Mouse (Mus musculus) embryonic fibroblast, embryonic 13.5 days (primary cell): ENCODE data around the gene 4933425L06Rik. TPM values are rescaled to one million over a fixed set of nuclear protein-coding genes. Genes with fewer than 3 reads are reported as not detected.

Source experiments
- H3K27ac ChIP-seq: 2 replicates; pipeline ENCODE4 v1.5.1; 2012; ENCODE audit warnings: low read length, control low read depth, inconsistent platforms; ENCODE audit not compliant: insufficient read depth
- H3K4me1 ChIP-seq: 2 replicates; pipeline ENCODE4 v1.6.1; 2011; ENCODE audit warnings: low read length; ENCODE audit not compliant: control insufficient read depth, insufficient read depth
- H3K4me3 ChIP-seq: 2 replicates; pipeline ENCODE4 v1.5.1; 2011; ENCODE audit warnings: mild to moderate bottlenecking, control low read depth, low read length; ENCODE audit not compliant: insufficient read depth
- CTCF ChIP-seq: IDR thresholded peaks from 2 replicates; pipeline ENCODE4 v1.5.1; 2011; ENCODE audit warnings: mild to moderate bottlenecking, control low read depth, low read length, moderate library complexity, borderline replicate concordance; ENCODE audit not compliant: insufficient read depth
- POLR2A ChIP-seq: IDR thresholded peaks from 2 replicates; pipeline ENCODE4 v1.6.1; 2011; ENCODE audit warnings: low read depth, mild to moderate bottlenecking, control low read depth, low read length, moderate library complexity
- polyA plus RNA-seq: library from polyadenylated mRNA; stranded (reverse); fragments of >200 nt; gene quantifications from 2 replicates; pipeline ENCODE4 v1.2.4, GENCODE M21; 2011; ENCODE audit warnings: low read depth; ENCODE audit not compliant: missing spikeins, insufficient read length

Gene 4933425L06Rik
- polyA plus RNA-seq, result not detected in 2 replicates

DNA sequence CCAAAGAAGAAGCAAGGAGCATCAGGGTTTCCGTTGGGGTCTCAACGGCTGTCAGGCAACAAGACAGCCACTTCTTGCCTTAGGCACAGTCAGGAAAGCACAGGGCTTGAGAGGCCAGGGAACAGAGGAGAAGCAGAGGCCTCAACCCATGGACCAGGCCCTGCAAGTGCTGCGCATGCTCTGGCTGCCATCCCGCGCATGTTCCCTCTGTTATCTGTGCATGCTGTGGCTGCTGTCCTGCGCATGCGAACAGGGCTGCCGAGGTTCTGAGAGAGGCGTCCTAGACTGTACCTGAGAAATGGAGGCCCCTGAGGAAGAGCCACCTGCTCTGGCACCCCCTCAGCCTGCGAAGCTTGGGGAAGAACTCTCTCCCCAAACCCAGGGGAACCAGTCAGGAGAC is at the start of gene 4933425L06Rik:
Gene 4933425L06Rik, plus strand, starts transcription at position 261 of the 400 bp plus-strand sequence.
- H3K4me1 ChIP-seq, result no peaks in the 10 kb centered on the region
- no peak for TF ChIP-seq CTCF
- TF ChIP-seq POLR2A, result no peak

DNA sequence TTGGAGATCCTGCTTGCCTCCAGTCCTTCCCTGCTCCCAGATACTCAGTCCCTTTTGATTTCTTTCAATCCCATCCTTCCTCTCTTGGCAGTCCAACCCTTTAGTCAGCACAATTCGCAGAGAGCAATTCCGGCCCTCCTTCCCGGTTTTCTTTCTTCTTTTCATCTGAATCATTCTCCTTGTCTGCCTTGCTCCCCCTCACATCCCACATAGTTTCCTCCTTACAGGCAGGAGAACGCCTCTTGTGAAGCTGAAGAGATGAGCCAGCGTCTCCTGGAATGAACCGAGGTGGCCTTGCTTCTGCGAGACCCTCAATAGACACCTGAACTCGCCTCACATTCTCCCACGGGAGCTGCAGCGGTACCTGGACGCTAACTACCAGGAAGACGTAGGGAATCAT is 44.1 kb upstream of the 4933425L06Rik start:
- Histone ChIP-seq H3K4me3 (no peak overlapping the region), H3K4me1 (no peaks in the 10 kb centered on the region), H3K27ac (no peak overlapping the region)
- TF ChIP-seq POLR2A (no peak), CTCF (no peak)

More for the DNA sequence above, at the start of gene 4933425L06Rik:
- no peak within 1 kb of the TSS for H3K27ac ChIP-seq
- H3K4me3 ChIP-seq, result no peak within 1 kb of the TSS

DNA sequence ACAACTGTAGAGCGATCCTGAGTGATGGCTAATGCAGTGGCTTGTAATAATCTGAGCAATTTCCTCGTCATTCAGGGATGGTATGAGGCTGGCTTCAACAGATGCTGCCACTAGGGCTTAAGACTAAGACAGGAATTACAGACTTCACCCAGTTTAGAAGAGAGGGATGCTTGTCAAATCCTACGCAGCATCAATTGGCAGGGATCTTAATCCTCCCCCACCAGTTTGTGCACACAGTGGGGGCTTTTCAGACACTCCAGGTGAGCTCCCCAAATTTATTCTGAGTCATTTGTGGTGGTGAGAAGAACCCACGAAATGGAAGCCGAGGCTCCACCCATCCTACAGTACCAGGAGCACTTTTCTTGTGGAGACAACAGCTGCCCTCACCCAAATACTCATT is 43.6 kb upstream of the 4933425L06Rik start:
- Histone ChIP-seq H3K4me1 (no peaks in the 10 kb centered on the region), H3K4me3 (no peak overlapping the region), H3K27ac (no peak overlapping the region)
- TF ChIP-seq POLR2A, result no peak
- no peak for TF ChIP-seq CTCF

DNA sequence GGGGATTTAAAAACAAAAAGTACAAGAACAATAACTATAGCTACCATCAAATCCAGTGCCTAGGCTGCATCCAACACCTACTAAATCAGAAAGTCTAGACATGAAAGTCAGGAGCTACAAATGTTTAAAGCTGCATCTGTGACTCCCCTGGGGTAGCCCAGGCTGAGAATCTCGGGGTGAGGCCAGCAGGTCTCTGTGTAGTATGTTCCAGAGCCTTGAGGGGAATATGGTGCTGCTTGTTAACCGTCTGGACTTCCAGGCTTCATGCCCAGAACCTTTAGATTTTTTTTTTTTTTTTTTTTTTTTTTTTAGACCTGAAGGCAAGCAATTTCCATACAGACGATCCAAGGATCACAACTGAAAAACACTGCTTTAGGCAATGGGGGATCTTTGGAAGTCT is 38.0 kb upstream of the 4933425L06Rik start:
- no peaks in the 10 kb centered on the region for H3K4me1 ChIP-seq
- TF ChIP-seq POLR2A, result no peak
- TF ChIP-seq CTCF, result no peak
- H3K4me3 ChIP-seq, result no peak overlapping the region
- H3K27ac ChIP-seq, result no peak overlapping the region

DNA sequence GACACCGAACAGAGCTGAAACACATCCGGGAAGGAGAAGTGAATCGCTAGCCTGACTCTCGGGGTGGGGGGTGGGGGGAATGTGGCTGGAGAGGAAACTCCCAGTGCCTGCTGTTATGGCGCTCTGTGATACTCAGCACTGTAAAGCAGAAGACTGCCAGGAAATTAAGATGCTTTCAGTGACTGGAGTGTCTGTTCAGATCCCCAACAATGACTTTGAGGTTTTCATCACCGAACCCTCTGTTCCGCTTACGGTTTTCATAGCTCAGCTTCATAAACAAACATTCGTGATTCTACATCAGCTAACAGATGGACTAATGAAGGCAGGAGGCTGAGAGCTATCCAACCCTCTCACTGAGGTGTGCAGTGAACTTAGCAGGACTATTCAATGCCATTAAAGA is 34.5 kb upstream of the 4933425L06Rik start:
- TF ChIP-seq POLR2A (no peak), CTCF (no peak)
- no peaks in the 10 kb centered on the region for H3K4me1 ChIP-seq
- no peak overlapping the region for H3K4me3 ChIP-seq
- no peak overlapping the region for H3K27ac ChIP-seq

DNA sequence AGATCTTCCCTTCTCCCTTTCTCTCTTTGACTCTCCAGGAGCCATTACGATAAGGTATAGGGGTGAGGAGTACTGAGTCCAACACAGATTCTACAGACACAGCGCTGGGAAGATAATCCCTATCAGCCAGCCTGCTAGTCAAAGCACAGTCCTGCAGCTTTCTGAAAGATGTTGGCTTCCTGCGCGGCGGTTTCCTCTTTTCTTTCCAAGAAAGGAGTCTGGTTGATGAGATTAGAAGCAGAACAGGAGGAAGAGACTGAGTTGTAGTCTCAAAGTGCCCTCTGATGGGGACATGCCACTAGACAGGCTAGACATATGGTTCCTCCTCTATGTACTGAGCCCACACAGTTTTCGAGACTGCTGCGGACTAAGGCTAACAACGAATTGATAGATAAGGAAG is 33.3 kb upstream of the 4933425L06Rik start:
- Histone ChIP-seq H3K4me1 (no peaks in the 10 kb centered on the region), H3K27ac (no peak overlapping the region), H3K4me3 (no peak overlapping the region)
- TF ChIP-seq POLR2A (no peak), CTCF (no peak)

DNA sequence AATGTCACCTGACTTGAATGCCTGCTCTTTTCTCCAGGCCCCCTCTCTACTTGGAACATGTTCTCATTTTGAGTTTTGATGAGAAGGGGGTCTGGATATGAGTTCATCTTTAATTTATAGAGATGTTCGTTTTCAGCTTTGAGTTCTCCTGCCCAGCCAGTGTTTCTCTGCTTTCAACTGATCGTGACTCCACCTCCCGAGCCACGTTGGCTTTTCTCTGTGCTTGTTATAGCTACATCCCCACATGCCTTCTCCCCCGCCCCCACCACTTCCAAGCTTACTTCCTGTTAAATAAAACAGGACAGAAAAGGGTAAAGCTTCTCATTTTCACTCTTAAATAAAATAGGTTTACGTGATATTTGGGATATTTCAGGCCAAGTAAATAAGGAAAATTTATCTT is 30.5 kb upstream of the 4933425L06Rik start:
- Histone ChIP-seq H3K4me1 (no peaks in the 10 kb centered on the region), H3K4me3 (no peak overlapping the region), H3K27ac (no peak overlapping the region)
- TF ChIP-seq CTCF (no peak), POLR2A (no peak)

DNA sequence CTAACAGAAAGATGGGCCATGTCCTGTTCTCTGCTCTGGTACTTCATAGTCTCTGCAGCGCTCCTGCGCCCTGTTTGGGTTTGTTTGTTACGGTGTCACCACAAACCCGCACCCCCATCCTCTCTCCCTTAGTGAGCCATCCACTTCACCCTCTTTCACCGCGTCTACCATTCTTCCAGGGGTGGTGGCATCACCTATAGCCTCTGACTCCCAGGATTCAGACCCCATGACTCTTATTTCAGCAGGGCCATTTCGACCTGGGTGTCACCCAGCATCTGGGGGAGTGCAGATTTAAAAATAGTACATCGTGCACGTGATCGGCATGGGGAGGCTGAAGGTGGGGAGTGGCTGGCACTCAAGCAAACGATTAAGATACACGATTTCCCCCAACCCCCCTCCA is 28.3 kb upstream of the 4933425L06Rik start:
- H3K4me1 ChIP-seq, result no peaks in the 10 kb centered on the region
- TF ChIP-seq POLR2A (no peak), CTCF (no peak)
- no peak overlapping the region for H3K27ac ChIP-seq
- H3K4me3 ChIP-seq, result peak overlapping the region; percentile 39

DNA sequence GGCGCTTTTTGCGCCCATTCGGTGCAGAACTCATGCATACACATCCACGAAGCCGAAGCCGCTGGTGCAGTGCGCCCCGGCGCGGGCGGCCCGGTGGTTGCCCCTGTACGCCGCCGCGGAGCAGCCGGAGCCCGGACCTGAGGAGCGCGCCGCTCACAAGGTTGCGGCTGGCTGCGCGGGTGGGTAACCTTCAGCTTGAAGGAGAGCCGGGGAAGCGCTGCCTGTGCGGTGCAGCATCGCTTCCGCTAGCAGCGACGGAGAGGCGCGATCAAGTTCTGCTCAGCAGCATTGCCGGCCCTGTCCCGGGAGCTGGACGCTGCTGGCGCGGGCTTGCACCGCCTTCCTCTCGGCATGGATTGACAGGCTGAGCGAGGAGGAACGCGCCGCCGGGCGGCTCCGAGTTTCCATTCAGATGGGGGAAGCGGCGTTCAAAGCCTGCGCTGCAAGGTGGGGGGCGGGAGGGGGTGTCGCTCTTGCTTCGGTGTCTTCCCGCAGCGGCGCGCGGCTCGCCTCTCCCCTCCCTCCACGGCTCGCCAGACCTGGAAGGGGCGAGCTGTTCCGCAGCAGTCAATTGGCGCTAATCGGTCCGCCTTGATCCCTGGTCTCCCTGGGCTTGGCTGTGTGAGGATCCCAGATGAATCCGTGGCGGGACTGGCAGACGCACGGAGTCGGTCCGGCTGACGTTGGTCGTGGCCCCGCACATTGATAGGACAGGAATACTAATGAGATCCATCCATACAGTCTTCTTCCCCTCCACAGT is 27.6 kb upstream of the 4933425L06Rik start, which contains the start of gene Rgs7bp:
Gene Rgs7bp, minus strand, starts transcription at position 750 of the 760 bp plus-strand sequence.
- no peak within 1 kb of the TSS for H3K27ac ChIP-seq
- peak within 1 kb of the TSS; percentile 39 for H3K4me3 ChIP-seq
- TF ChIP-seq CTCF, result no peak
- TF ChIP-seq POLR2A, result no peak

DNA sequence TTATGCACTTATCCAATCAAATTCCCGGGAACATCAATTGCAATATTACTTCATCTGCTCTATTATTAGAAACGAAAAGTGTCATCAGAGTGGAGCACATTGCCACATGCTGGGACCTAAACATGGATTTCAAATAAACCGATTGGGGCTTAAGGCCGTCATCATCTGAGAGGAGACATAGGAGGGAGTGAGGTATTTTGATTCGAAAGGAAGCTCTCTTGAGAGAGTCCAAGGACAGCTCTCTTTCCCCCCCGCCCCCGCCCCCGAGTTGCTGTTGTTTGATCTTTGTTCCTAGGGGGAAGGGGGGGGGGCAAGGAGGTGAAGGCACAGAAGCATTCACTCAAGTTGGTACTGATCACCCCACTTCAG is 27.0 kb upstream of the 4933425L06Rik start:
- TF ChIP-seq CTCF (no peak), POLR2A (no peak)
- H3K27ac ChIP-seq, result no peak overlapping the region
- H3K4me3 ChIP-seq, result peak overlapping the region; percentile 39
- no peaks in the 10 kb centered on the region for H3K4me1 ChIP-seq

More for the DNA sequence above, 27.6 kb upstream of the 4933425L06Rik start, which contains the start of gene Rgs7bp:
- H3K4me1 ChIP-seq, result no peaks in the 10 kb centered on the region

DNA sequence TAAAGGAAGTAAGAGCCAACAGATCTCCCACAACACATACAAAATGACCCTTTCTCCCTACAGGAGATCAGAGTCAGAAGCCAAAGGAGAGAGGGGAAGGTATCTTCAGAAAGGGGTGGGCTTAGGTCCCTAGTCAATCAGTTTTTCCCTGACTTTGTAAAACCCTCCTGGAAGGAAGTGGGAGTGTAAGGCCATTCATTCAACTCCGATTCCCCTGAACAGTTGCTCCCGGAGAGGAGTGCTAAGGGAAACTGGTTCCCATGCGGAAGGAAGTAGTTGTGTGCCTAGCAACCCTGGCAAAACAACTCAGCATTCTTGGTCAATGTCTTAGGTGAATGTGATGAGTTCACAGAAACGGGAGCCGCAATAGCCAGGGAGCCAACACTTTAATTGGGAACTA is 26.5 kb upstream of the 4933425L06Rik start:
- no peaks in the 10 kb centered on the region for H3K4me1 ChIP-seq
- TF ChIP-seq POLR2A (no peak), CTCF (no peak)
- no peak overlapping the region for H3K4me3 ChIP-seq
- H3K27ac ChIP-seq, result no peak overlapping the region
